Mouse (Mus musculus) natural killer cell, adult 2 months (primary cell): ENCODE data around the gene Igsf10.

Experiments
- DNase-seq, 2 experiments: peaks; one replicate each; pipeline ENCODE4 v3.0.0; 2022; ENCODE audit warnings: low spot score in 2 of 2

The Igsf10 gene

GRCm38 (mm10) chr3:59293437-59294199 is 50.6 kb downstream of the Igsf10 start:
- no peak for DNase-seq

GRCm38 (mm10) chr3:59290551-59290950 is 53.6 kb downstream of the Igsf10 start:
- DNase-seq, result no peak

DNA sequence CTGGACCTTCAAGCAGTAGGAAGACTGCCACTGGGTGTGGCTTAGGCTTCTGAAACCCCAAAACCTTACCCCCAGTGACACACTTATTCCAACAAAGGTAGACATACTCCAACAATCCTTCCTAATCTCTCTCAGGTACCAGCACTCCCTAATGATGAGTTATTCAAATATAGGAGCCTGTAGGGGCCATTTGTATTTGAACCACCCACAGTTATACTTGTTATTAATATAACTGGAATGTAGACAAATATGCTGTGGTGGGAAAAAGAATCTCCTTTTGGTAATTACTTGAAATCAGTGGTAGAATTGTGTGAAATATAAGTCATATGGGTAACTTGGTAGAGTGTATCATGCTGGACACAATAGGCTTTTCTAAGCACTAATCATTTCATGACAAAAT is 65.6 kb downstream of the Igsf10 start:
- no peak for DNase-seq

- no peak for DNase-seq
Measured at GRCm38 (mm10) chr3:59278254-59278533, 66.0 kb downstream of the Igsf10 start.

DNA sequence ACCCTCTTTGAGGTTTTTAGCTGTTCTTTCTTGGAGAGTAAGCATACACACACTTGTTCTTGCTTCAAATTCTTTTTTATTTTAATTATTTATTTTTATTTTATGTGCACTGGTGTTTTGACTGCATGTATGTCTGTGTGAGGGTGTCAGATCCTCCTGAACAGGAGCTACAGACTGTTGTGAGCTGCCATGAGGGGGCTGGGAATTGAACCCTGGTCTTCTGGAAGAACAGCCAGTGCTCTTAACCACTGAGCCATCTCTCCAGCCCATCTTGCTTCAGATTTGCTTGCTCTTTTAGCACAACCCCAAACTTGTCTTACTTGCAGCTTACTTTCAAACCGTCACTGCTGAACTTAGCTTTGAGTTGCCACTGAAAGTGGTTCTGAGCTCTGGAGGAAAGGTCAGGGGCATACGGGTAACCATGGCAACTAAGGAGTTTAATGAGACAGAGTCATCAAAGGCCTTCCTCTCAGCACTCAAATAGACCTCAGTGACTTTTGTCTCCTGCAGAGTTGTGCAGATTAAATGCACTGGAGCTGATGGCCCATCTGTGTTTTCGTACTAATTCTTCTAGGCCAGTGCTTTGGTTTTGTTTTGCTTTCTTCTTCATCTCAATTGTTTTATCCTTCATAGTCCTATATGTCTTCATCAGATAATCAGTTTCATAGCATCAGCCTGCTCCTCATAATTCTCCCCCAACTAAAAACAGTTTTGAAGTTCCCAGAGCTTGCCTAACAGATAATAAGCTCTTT is 66.5 kb downstream of the Igsf10 start:
- no peak for DNase-seq

DNA sequence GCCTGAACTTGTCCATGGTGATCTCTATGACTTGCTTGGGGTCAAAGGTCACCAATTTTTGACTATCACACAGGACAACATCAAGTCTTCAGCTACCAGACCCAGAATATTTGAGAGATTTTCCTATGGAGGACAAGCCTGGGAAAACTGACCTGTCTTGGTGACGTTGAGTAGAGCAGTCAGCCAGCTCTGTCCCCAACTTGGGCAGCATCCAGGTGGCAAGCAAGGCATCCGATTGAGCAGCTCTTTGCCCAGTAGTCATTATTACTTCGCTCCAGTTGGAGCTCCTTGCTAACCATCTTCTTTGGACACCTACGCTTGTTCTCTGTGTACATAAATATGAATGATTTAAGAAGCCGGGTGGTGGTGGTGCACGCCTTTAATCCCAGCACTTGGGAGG is 73.4 kb downstream of the Igsf10 start:
- DNase-seq, result no peak
